Mouse (Mus musculus): ENCODE measurements around the gene Spp1. TPM values are rescaled to one million over a fixed set of nuclear protein-coding genes. Genes with fewer than 3 reads are reported as not detected.

The Spp1 gene
- polyA plus RNA-seq, 1 experiment from 2014 or later = 6.0 TPM

Other genes starting within 250 kb of the Spp1 start
- gene Dmp1, start 232.5 kb upstream of the Spp1 start, polyA plus RNA-seq (2015; fragmentation: Nextera tagmentation; extraction: Ambion mirVana) = 0.08 and 0.13 TPM in 2 replicates
- gene Ibsp, start 135.9 kb upstream of the Spp1 start, polyA plus RNA-seq (2015; fragmentation: Nextera tagmentation; extraction: Ambion mirVana) = 0.19 and 0.40 TPM in 2 replicates
- not detected in 2 replicates for gene Mepe, start 109.8 kb upstream of the Spp1 start, polyA plus RNA-seq (2015; fragmentation: Nextera tagmentation; extraction: Ambion mirVana)
- gene Pkd2, start 24.3 kb downstream of the Spp1 start, polyA plus RNA-seq (2015; fragmentation: Nextera tagmentation; extraction: Ambion mirVana) = 1.6 and 2.0 TPM in 2 replicates
- gene BC005561, start 73.2 kb downstream of the Spp1 start, polyA plus RNA-seq (2015; fragmentation: Nextera tagmentation; extraction: Ambion mirVana) = 7.0 and 9.5 TPM in 2 replicates